Mouse (Mus musculus) heart, postnatal 14 days (tissue): ENCODE data around the gene Eva1b. TPM values are rescaled to one million over a fixed set of nuclear protein-coding genes. Genes with fewer than 3 reads are reported as not detected.

Source experiments
- DNase-seq, 2 experiments: peaks; one replicate each; pipeline ENCODE4 v3.0.0; 2021 to 2022
- intact Hi-C: fragments of 180-260 bp; cut with DNase I; formaldehyde crosslinking; loops from one replicate; pipeline ENCODE4 v1.15.1; 2025
- long read RNA-seq, 2 experiments: library from polyadenylated mRNA; stranded (forward); transcript quantifications; one replicate each; pipeline ENCODE4 v2.0.0; 2021
- total RNA-seq, 2 experiments: library from RNA; stranded (reverse); gene quantifications; 2 replicates each; pipeline ENCODE4 v1.2.3; 2021

Eva1b gene
- 10 to 100 TPM; 23.3 to 24.9 TPM for total RNA-seq
- long read RNA-seq, experiment 1, transcript Eva1b-203 (3 exons, 1,364 nt), result major isoform, 14 of 20 reads
- long read RNA-seq, experiment 1, partial matches to known transcripts, result 0 of 20 reads
- long read RNA-seq, experiment 1, other reads (novel, unspliced or antisense), result 1 of 20 reads
- long read RNA-seq, experiment 2, partial matches to known transcripts, result 1 of 9 reads
- long read RNA-seq, experiment 2, other reads (novel, unspliced or antisense), result 2 of 9 reads

- intact Hi-C loops, result loop anchor here (5.0 kb wide), 1 partner anchor 60 kb away; no protein-coding TSS in a partner anchor
- peak; percentile 73 to 76 for DNase-seq
Observed at GRCm38 (mm10) chr4:126147533-126148160, at the start of gene Eva1b. Eva1b (plus strand) TSS chr4:126147744.

- no peak for DNase-seq
- intact Hi-C loops, result no loop called here
Observed at GRCm38 (mm10) chr4:126099365-126099764, 48.2 kb upstream of the Eva1b start.

- DNase-seq, result no peak
- intact Hi-C loops, result no loop called here
Observed at GRCm38 (mm10) chr4:126100764-126101163, 46.8 kb upstream of the Eva1b start.

- intact Hi-C loops, result no loop called here
- peak in 1 of 2 experiments; percentile 40 for DNase-seq
Observed at GRCm38 (mm10) chr4:126102061-126102841, 45.3 kb upstream of the Eva1b start.

- intact Hi-C loops, result no loop called here
- peak; percentile 86 to 91 for DNase-seq
Observed at GRCm38 (mm10) chr4:126103057-126103581, 44.4 kb upstream of the Eva1b start.

GRCm38 (mm10) chr4:126103590-126104068 lies 43.9 kb upstream of the Eva1b start, which contains the start of gene Stk40:
Stk40 (plus strand) TSS chr4:126103957.
- intact Hi-C loops, result no loop called here
- peak; percentile 95 to 97 for DNase-seq

- intact Hi-C loops, result no loop called here
- DNase-seq, result peak in 1 of 2 experiments; percentile 26
Observed at GRCm38 (mm10) chr4:126104261-126105075, 43.1 kb upstream of the Eva1b start.

GRCm38 (mm10) chr4:126105131-126105783 lies 42.3 kb upstream of the Eva1b start:
- no peak for DNase-seq
- intact Hi-C loops, result no loop called here

- intact Hi-C loops, result no loop called here
- peak in 1 of 2 experiments; percentile 33 for DNase-seq
Observed at GRCm38 (mm10) chr4:126108061-126108740, 39.3 kb upstream of the Eva1b start.

GRCm38 (mm10) chr4:126109613-126110373 lies 37.8 kb upstream of the Eva1b start:
- intact Hi-C loops, result no loop called here
- DNase-seq, result no peak

- intact Hi-C loops, result no loop called here
- peak; percentile 86 to 87 for DNase-seq
Observed at GRCm38 (mm10) chr4:126110374-126111152, 37.0 kb upstream of the Eva1b start.

- DNase-seq, result peak in 1 of 2 experiments; percentile 54
- intact Hi-C loops, result no loop called here
Observed at GRCm38 (mm10) chr4:126111153-126111549, 36.4 kb upstream of the Eva1b start.

GRCm38 (mm10) chr4:126113243-126113642 lies 34.3 kb upstream of the Eva1b start:
- intact Hi-C loops, result no loop called here
- DNase-seq, result no peak

- peak; percentile 79 to 81 for DNase-seq
- intact Hi-C loops, result loop anchor here (1.0 kb wide), 1 partner anchor 28 kb away; no protein-coding TSS in a partner anchor
Observed at GRCm38 (mm10) chr4:126113943-126114342, 33.6 kb upstream of the Eva1b start.

- no peak for DNase-seq
- intact Hi-C loops, result no loop called here
Observed at GRCm38 (mm10) chr4:126115411-126115810, 32.1 kb upstream of the Eva1b start.

- intact Hi-C loops, result no loop called here
- DNase-seq, result no peak
Observed at GRCm38 (mm10) chr4:126115871-126116521, 31.5 kb upstream of the Eva1b start.

- peak in 1 of 2 experiments; percentile 32 for DNase-seq
Observed at GRCm38 (mm10) chr4:126117116-126117515, 30.4 kb upstream of the Eva1b start.

More at GRCm38 (mm10) chr4:126117116-126117515, 30.4 kb upstream of the Eva1b start:
- intact Hi-C loops, result no loop called here
